Mouse (Mus musculus): ENCODE data around the gene Bag5.
"Not testable (repeated sequence)": the region's sequence is repeated elsewhere in the genome, so short reads cannot be mapped to it uniquely, and the experiment has no call there.

The Bag5 gene

GRCm38 (mm10) chr12:111674850-111675486 lies 38.1 kb downstream of the Bag5 start:
- DNase-seq (ENCODE audit: low spot score) = no peak

- DNase-seq (ENCODE audit: low spot score) = peak; percentile 16
Measured at GRCm38 (mm10) chr12:111672581-111672980, 40.5 kb downstream of the Bag5 start.

- peak; percentile 73 for DNase-seq (ENCODE audit: low spot score)
Measured at GRCm38 (mm10) chr12:111672176-111672575, 40.9 kb downstream of the Bag5 start, which contains the start of gene Ckb. Gene Ckb, minus strand, starts transcription at chr12:111672338.

- peak; percentile 60 for DNase-seq (ENCODE audit: low spot score)
Measured at GRCm38 (mm10) chr12:111671431-111671902, 41.6 kb downstream of the Bag5 start.

- DNase-seq (ENCODE audit: low spot score) = no peak
Measured at GRCm38 (mm10) chr12:111670976-111671375, 42.1 kb downstream of the Bag5 start.

- peak; percentile 42 for DNase-seq (ENCODE audit: low spot score)
Measured at GRCm38 (mm10) chr12:111670371-111670971, 42.6 kb downstream of the Bag5 start.

GRCm38 (mm10) chr12:111669961-111670360 lies 43.1 kb downstream of the Bag5 start:
- DNase-seq (ENCODE audit: low spot score) = no peak

GRCm38 (mm10) chr12:111669000-111669788 lies 43.9 kb downstream of the Bag5 start:
- DNase-seq (ENCODE audit: low spot score) = peak; percentile 40

GRCm38 (mm10) chr12:111668457-111668912 lies 44.6 kb downstream of the Bag5 start:
- DNase-seq (ENCODE audit: low spot score) = peak; percentile 98

GRCm38 (mm10) chr12:111667421-111667820 lies 45.6 kb downstream of the Bag5 start:
- no peak for DNase-seq (ENCODE audit: low spot score)

GRCm38 (mm10) chr12:111666380-111666779 lies 46.7 kb downstream of the Bag5 start:
- DNase-seq (ENCODE audit: low spot score) = no peak

- DNase-seq (ENCODE audit: low spot score) = peak; percentile 42
Measured at GRCm38 (mm10) chr12:111665041-111665880, 47.8 kb downstream of the Bag5 start.

GRCm38 (mm10) chr12:111664144-111664634 lies 48.9 kb downstream of the Bag5 start:
- peak; percentile 67 for DNase-seq (ENCODE audit: low spot score)

GRCm38 (mm10) chr12:111663228-111664143 lies 49.6 kb downstream of the Bag5 start:
- no peak for DNase-seq (ENCODE audit: low spot score)

GRCm38 (mm10) chr12:111661554-111661953 lies 51.5 kb downstream of the Bag5 start:
- DNase-seq (ENCODE audit: low spot score) = not testable (repeated sequence)

GRCm38 (mm10) chr12:111660628-111661027 lies 52.4 kb downstream of the Bag5 start:
- no peak for DNase-seq (ENCODE audit: low spot score)
